Mouse (Mus musculus) liver, embryonic 14.5 days (tissue): ENCODE data around the gene BC107364.

ENCODE experiments used
- CTCF ChIP-seq: IDR thresholded peaks from 2 replicates; pipeline ENCODE4 v1.5.1; 2016; ENCODE audit warnings: antibody characterized with exemption, low read depth, control low read depth
- EP300 ChIP-seq: IDR thresholded peaks from 2 replicates; pipeline ENCODE4 v1.6.1; 2016; ENCODE audit warnings: antibody characterized with exemption, low read depth

DNA sequence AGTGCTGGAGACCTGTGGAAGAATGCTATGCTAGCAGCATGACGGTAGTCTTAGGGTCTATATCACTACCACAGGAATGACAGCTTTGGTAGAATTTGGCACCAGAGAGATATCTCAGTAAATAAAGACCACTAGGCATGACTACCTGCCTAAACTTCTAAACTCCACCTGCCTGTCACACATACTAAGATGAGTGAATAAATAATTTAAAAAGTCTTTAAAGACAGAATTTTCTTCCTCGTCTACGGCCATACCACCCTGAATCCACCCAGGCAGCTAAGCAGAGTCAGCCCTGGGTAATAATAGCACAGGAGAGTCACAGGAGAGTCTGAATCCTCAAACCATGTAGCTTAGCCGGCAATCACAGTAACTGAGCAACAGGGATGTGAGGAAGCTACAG is 32.8 kb upstream of the BC107364 start:
- no peak for TF ChIP-seq CTCF
- TF ChIP-seq EP300, result no peak
